Mouse (Mus musculus): ENCODE results near the gene Taldo1. TPM values are rescaled to one million over a fixed set of nuclear protein-coding genes. Genes with fewer than 3 reads are reported as not detected.

The Taldo1 gene
- polyA plus RNA-seq, 1 experiment from 2014 or later: 265 TPM

DNA sequence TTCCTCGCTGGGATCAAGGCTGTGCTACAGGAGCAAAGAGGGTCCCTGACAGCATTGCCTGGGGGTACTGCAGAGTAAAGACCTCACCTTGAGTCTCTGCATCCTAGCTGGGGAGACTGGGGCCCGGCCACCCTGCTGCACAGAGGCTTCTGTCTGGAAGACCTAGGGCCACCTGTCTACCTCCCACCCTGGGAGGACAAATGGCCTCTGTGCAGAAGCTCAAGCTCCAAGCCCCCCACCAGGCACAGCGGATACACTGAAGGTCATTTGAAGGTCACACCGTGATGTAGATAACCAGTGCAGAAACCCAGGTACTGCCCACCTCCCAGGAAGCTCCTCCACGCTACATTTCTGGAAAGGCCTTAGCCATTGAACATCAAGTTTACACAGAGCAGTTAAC, 36.7 kb downstream of the Taldo1 start:
- WGBS (ENCODE audit: insufficient replicate concordance): 63% methylated on average over 5 of the region's 5 CpGs
- no peaks in the 10 kb centered on the region for H3K27me3 ChIP-seq (ENCODE audit: insufficient read depth, low read length)
- no peak overlapping the region for H3K27ac ChIP-seq (ENCODE audit: low read depth)
- DNase-seq (no peak), ATAC-seq (no peak)
- H3K36me3 ChIP-seq (replicated peaks; ENCODE audit: insufficient read depth, low read length): peaks cover 22% of the 10 kb centered on the region
- H3K4me3 ChIP-seq (ENCODE audit: low read depth, low read length): no peak overlapping the region
- H3K4me1 ChIP-seq (ENCODE audit: insufficient read depth): peaks cover 10% of the 10 kb centered on the region
- TF ChIP-seq CTCF (IDR thresholded peaks at IDR 0.05; ENCODE audit: low read depth) (no peak), EP300 (IDR thresholded peaks at IDR 0.05; ENCODE audit: low read depth) (no peak)
- H3K4me2 ChIP-seq (ENCODE audit: low read depth, low read length): no peak overlapping the region
- H3K9me3 ChIP-seq (ENCODE audit: low read length): no peaks in the 10 kb centered on the region
- no peak overlapping the region for H3K9ac ChIP-seq (replicated peaks)

- no peak within 1 kb of the TSS for H3K27ac ChIP-seq (ENCODE audit: low read depth)
Measured at GRCm38 (mm10) chr7:141429310-141429709, 37.3 kb downstream of the Taldo1 start, which contains the start of gene Cend1. Gene Cend1 (minus strand): TSS chr7:141429491.

GRCm38 (mm10) chr7:141429840-141430584, 38.0 kb downstream of the Taldo1 start:
- peaks cover 25% of the 10 kb centered on the region for H3K36me3 ChIP-seq (replicated peaks; ENCODE audit: insufficient read depth, low read length)
- no peak overlapping the region for H3K4me2 ChIP-seq (ENCODE audit: low read depth, low read length)
- no peak overlapping the region for H3K9ac ChIP-seq (replicated peaks)
- H3K9me3 ChIP-seq (ENCODE audit: low read length): no peaks in the 10 kb centered on the region
- peaks cover 23% of the 10 kb centered on the region for H3K4me1 ChIP-seq (ENCODE audit: insufficient read depth)
- TF ChIP-seq EP300 (IDR thresholded peaks at IDR 0.05; ENCODE audit: low read depth): no peak
- no peak for TF ChIP-seq CTCF (IDR thresholded peaks at IDR 0.05; ENCODE audit: low read depth)
- no peak for DNase-seq
- H3K27me3 ChIP-seq (ENCODE audit: insufficient read depth, low read length): no peaks in the 10 kb centered on the region
- WGBS (ENCODE audit: insufficient replicate concordance): 65% methylated on average over 9 of the region's 9 CpGs
- H3K27ac ChIP-seq (ENCODE audit: low read depth): no peak overlapping the region
- no peak for ATAC-seq
- no peak overlapping the region for H3K4me3 ChIP-seq (ENCODE audit: low read depth, low read length)

More at GRCm38 (mm10) chr7:141429310-141429709, 37.3 kb downstream of the Taldo1 start, which contains the start of gene Cend1:
- H3K9ac ChIP-seq (replicated peaks): no peak within 1 kb of the TSS
- H3K4me3 ChIP-seq (ENCODE audit: low read depth, low read length): no peak within 1 kb of the TSS
- TF ChIP-seq CTCF (IDR thresholded peaks at IDR 0.05; ENCODE audit: low read depth) (no peak), EP300 (IDR thresholded peaks at IDR 0.05; ENCODE audit: low read depth) (no peak)
- ATAC-seq: 0 out of 2 replicates have a peak, but pooled peaks have one; percentile 22
- no peaks in the 10 kb centered on the region for H3K27me3 ChIP-seq (ENCODE audit: insufficient read depth, low read length)
- 17% methylated on average over 18 of the region's 19 CpGs for WGBS (ENCODE audit: insufficient replicate concordance)
- no peaks in the 10 kb centered on the region for H3K9me3 ChIP-seq (ENCODE audit: low read length)
- H3K4me2 ChIP-seq (ENCODE audit: low read depth, low read length): no peak within 1 kb of the TSS
- H3K4me1 ChIP-seq (ENCODE audit: insufficient read depth): peaks cover 16% of the 10 kb centered on the region
- peaks cover 25% of the 10 kb centered on the region for H3K36me3 ChIP-seq (replicated peaks; ENCODE audit: insufficient read depth, low read length)
- peak; percentile 56 for DNase-seq

GRCm38 (mm10) chr7:141430585-141431240, 38.7 kb downstream of the Taldo1 start:
- H3K4me2 ChIP-seq (ENCODE audit: low read depth, low read length): no peak overlapping the region
- no peak overlapping the region for H3K4me3 ChIP-seq (ENCODE audit: low read depth, low read length)
- H3K36me3 ChIP-seq (replicated peaks; ENCODE audit: insufficient read depth, low read length): peaks cover 25% of the 10 kb centered on the region
- no peaks in the 10 kb centered on the region for H3K9me3 ChIP-seq (ENCODE audit: low read length)
- peaks cover 27% of the 10 kb centered on the region for H3K4me1 ChIP-seq (ENCODE audit: insufficient read depth)
- no peaks in the 10 kb centered on the region for H3K27me3 ChIP-seq (ENCODE audit: insufficient read depth, low read length)
- H3K9ac ChIP-seq (replicated peaks): no peak overlapping the region
- no peak overlapping the region for H3K27ac ChIP-seq (ENCODE audit: low read depth)
- WGBS (ENCODE audit: insufficient replicate concordance): 86% methylated on average over 9 of the region's 9 CpGs
- TF ChIP-seq EP300 (IDR thresholded peaks at IDR 0.05; ENCODE audit: low read depth) (no peak), CTCF (IDR thresholded peaks at IDR 0.05; ENCODE audit: low read depth) (no peak)
- no peak for DNase-seq
- ATAC-seq: no peak

DNA sequence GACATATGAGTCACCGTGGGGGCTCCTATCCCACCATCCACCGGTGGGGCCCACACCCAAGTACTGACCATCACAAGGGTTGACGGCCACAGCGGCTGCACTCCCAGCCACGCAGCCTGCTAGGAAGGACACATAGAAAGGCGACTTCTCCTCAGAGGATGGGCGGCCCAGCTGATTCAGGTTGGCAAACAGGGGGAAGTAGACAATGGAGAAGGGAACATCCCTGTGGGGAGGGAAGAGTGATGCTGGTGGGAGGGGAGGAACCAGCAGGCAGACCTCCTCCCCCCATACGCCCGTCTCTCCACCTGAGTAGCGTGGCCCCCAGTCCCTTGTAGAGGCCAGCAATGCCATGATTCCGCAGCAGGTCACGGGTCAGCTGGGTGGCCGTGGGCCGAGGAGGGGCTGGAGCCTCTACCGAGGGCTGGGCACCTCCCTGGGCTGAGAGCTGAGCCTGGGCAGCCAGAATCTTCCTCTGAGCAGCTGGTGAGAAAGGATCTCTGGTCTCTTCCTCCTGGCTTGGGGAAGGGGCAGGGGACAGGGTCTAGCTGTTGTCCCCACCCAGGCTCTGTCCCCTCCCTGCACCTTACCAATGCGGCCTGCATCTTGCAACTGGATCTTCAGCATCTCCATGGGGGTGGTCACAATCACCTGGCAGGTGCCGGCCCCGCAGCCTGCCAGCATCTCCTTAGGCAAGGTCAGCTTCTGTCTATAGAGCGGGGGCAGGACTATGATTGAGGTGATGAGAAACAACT, 39.6 kb downstream of the Taldo1 start:
- Histone ChIP-seq H3K4me2 (ENCODE audit: low read depth, low read length) (no peak overlapping the region), H3K9ac (replicated peaks) (no peak overlapping the region), H3K4me3 (ENCODE audit: low read depth, low read length) (no peak overlapping the region), H3K36me3 (replicated peaks; ENCODE audit: insufficient read depth, low read length) (peaks cover 25% of the 10 kb centered on the region), H3K27ac (ENCODE audit: low read depth) (no peak overlapping the region), H3K27me3 (ENCODE audit: insufficient read depth, low read length) (no peaks in the 10 kb centered on the region), H3K4me1 (ENCODE audit: insufficient read depth) (peaks cover 36% of the 10 kb centered on the region), H3K9me3 (ENCODE audit: low read length) (no peaks in the 10 kb centered on the region)
- no peak for TF ChIP-seq EP300 (IDR thresholded peaks at IDR 0.05; ENCODE audit: low read depth)
- TF ChIP-seq CTCF (IDR thresholded peaks at IDR 0.05; ENCODE audit: low read depth): no peak
- 88% methylated on average over 19 of the region's 19 CpGs for WGBS (ENCODE audit: insufficient replicate concordance)
- DNase-seq (no peak), ATAC-seq (no peak)

DNA sequence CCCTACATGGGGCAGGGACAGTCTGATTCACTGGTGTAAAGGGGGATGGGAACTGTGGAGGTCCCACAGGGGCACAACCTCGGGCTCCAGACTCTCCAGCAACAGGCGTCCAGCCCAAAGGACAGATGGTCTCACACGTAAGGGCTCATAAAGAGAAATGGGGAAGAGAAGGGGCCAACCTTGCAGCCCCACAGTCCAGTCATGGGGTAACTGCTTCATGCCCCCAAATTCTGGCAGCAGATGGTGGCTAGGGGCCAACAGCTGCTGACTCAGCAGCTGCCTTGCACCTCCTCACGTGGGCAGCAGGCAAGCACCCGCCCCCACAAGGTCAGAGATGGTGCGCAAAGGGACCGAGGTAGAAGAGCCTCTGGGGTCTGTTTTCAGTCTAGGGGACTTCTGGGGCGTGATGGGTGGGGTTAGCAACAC, 40.2 kb downstream of the Taldo1 start:
- ATAC-seq (no peak), DNase-seq (no peak)
- Histone ChIP-seq H3K9ac (replicated peaks) (no peak overlapping the region), H3K9me3 (ENCODE audit: low read length) (no peaks in the 10 kb centered on the region), H3K27me3 (ENCODE audit: insufficient read depth, low read length) (no peaks in the 10 kb centered on the region), H3K27ac (ENCODE audit: low read depth) (no peak overlapping the region), H3K4me2 (ENCODE audit: low read depth, low read length) (no peak overlapping the region), H3K4me3 (ENCODE audit: low read depth, low read length) (no peak overlapping the region), H3K36me3 (replicated peaks; ENCODE audit: insufficient read depth, low read length) (peaks cover 25% of the 10 kb centered on the region), H3K4me1 (ENCODE audit: insufficient read depth) (peaks cover 38% of the 10 kb centered on the region)
- TF ChIP-seq CTCF (IDR thresholded peaks at IDR 0.05; ENCODE audit: low read depth) (no peak), EP300 (IDR thresholded peaks at IDR 0.05; ENCODE audit: low read depth) (no peak)
- WGBS (ENCODE audit: insufficient replicate concordance): 74% methylated on average over 8 of the region's 8 CpGs
